Mouse (Mus musculus): ENCODE measurements around the gene Napsa.

Gene Napsa

GRCm38 (mm10) chr7:44572213-44572701, at the start of gene Napsa:
Gene Napsa, plus strand, starts transcription at chr7:44572380.
- DNase-seq, result peak; percentile 69 to 85

DNA sequence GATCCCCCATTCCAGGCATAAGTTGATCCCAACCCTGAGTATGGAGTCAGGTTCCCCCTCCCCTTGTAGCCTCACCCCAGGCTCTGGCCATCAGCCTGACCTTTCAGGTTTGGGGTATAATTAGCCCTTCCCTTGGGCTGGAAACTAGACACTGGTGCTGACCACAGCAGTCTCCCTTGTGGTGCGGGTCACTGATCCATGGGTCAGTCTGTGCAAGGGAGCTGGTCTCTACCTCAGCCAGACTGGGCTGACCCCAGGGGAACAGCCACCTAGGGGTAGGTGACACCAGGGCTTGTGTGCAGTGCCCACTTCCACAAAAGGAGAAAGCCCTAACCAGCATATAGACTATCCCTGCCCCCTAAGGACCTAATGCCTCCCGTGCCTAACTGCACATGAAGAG, 49.1 kb upstream of the Napsa start:
- no peak for DNase-seq

- peak; percentile 48 to 64 for DNase-seq
Observed at GRCm38 (mm10) chr7:44524502-44524901, 47.7 kb upstream of the Napsa start, which contains the start of gene Mybpc2. Gene Mybpc2, minus strand, starts transcription at chr7:44524656.

DNA sequence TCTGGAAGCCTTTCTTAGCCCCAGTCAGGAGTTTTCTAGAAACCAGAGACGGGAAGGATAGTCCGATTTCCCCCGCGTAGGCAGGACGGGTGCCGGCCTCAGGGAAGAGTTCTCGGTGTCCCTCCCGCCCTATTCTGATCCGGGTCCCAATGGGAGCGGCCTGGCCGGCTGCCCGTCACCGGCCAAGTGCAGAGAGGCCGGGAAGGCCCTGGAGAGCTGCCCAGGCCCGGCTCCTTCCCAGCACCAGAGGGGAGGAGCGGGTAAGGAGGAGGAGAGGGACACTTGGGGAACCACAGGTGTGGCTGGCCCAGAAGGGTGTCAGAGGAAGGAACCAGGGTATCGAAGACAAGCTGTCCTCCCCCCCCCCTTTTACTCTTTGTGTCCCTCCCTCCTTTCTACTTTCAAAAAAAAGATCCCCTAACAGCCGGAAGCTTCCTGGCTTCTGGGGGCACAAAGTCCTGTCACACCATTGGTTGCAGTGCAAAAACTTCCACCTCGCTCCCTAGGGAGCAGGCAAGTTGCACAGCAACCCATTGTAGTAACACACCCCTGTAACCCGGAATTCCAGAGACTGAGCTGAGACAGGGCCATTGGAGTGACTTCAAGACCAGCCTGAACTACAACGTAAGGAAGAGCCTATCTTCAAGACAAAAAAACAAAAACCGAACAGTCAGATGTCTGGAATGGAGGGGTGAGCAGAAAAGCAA, 46.9 kb upstream of the Napsa start:
- peak; percentile 92 to 96 for DNase-seq

DNA sequence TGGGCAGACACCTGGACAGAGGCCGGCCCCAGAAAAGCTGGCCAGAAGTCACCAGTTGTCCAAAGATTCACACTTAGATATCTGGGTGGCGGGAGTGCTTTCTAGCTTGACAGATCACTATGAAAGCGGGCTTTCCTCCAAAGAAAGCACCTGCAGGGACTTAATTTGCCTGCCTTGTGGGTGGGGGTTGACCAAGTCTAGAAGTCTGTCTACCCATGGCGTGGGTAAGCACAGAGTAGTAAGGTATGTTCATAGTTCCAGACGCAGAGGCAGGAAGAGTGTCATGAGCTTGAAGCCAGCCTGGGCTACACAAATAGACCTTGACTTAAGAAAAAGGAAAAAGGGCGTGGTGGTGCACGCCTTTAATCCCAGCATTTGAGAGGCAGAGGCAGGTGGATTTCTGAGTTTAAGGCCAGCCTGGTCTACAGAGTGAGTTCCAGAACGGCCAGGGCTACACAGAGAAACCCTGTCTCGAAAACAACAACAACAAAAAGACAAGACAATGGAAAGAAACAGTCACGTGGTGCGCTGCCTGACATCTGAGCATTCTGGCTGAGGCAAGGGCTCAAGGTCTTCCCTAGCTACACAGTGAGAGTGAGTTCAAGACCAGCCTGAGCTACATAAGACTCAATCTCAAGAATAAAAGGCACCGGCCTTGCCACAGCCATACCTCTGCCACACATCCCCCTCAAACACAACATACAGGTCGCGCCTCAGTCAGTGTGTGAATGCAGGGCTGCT, 45.6 kb upstream of the Napsa start:
- DNase-seq, result peak in 1 of 2 experiments; percentile 30

DNA sequence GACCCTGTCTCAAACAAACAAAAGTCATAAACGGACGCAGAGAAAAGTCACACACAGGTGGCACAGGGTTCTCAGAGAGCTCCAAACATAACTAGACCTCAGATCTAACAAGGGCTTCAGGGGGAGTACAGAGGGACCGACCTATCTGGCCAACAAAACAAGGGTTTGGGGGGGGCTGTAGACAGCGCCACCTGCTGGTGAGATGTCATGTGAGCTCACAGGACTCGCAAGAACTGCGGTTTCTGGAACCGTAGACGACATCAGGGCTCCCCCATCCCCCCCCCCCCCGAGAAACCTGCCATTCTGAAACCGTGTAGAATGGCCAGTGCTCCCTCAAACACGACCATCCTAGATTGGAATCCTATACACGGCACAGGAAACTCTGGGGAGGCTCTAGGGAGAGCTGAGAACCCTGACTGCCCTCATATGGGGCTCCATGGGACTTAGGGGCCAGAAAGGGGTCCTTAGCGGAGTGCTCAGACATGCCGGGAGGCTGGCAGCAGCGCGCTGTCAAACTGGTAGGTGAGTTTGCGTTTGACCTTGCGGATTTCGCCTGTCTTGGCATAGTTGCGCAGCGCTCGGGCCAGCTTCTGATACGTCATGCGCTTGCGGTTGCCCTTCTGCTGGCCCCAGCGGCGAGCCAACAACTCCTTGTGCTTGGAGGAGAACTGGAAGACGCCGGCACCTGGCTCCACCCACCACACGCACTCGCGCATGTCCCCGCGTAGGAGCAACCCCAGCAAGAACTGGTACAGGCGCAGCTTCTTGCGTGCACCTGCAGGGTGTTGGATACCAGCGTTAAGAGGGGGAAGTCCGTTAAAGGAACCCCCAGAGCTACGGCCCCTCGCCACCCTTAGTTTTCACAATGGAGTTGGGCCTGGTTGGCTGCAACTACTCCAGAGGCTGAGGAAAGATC, 44.4 kb upstream of the Napsa start:
- DNase-seq, result peak; percentile 82 to 93

- no peak for DNase-seq
Observed at GRCm38 (mm10) chr7:44529518-44529917, 42.7 kb upstream of the Napsa start.

DNA sequence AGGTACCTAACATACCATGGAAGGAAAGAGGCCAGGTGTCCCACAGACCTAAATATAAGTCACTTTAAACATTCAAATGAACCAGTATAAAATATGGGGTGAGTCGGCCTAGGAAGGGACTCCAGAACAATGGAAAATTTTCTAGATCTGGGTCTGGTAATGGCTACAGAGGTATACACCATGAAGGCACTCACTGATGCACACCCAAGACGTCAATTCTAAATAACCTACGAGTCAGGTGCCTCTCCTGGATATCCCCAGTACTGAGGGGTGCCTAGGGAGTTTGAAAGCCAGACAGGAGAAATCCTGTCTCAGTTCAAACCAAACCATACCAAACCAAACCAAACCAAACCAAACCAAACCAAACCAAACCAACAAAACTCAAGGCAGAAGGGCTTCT, 41.7 kb upstream of the Napsa start:
- DNase-seq, result no peak

- DNase-seq, result peak in 1 of 2 experiments; percentile 25
Observed at GRCm38 (mm10) chr7:44531207-44531606, 41.0 kb upstream of the Napsa start.

GRCm38 (mm10) chr7:44531946-44532732, 40.0 kb upstream of the Napsa start, which contains the start of gene Spib:
Gene Spib, minus strand, starts transcription at chr7:44532071.
- DNase-seq, result no peak

GRCm38 (mm10) chr7:44532918-44533745, 39.0 kb upstream of the Napsa start:
- no peak for DNase-seq

DNA sequence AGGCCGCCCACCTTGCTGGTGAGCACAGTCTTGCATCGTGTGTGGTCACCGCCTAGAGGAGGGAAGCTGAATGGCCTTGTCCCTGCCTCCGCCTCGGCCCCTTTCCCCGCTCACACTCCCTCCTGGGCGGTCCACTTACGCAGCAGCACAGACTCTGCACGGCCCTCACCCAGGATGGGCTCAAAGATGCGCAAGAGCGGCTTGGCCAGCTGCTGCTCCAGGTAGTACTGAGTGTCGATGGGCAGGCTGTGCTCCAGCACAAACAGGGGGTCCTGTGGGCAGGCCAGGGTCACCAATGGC, 38.5 kb upstream of the Napsa start:
- no peak for DNase-seq

DNA sequence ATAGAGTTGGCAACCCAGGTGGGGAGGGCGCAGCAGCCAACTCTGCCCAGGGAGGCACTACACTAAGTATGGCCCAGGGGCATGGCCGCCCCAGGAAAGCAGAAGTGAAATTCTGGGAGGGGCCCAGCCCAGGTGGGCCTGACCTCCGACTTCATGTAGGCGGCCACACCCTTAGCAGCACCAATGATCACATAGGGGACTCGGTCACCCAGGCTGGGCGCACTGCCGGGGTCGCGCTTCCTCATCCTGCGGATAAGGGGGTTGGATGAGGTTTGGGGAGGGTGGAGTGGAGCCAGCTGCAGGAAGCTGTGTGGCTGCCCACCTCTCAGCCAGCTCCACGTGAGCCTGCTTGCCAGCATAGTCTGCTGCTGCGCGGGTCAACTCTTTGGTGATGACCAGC, 37.9 kb upstream of the Napsa start:
- no peak for DNase-seq

DNA sequence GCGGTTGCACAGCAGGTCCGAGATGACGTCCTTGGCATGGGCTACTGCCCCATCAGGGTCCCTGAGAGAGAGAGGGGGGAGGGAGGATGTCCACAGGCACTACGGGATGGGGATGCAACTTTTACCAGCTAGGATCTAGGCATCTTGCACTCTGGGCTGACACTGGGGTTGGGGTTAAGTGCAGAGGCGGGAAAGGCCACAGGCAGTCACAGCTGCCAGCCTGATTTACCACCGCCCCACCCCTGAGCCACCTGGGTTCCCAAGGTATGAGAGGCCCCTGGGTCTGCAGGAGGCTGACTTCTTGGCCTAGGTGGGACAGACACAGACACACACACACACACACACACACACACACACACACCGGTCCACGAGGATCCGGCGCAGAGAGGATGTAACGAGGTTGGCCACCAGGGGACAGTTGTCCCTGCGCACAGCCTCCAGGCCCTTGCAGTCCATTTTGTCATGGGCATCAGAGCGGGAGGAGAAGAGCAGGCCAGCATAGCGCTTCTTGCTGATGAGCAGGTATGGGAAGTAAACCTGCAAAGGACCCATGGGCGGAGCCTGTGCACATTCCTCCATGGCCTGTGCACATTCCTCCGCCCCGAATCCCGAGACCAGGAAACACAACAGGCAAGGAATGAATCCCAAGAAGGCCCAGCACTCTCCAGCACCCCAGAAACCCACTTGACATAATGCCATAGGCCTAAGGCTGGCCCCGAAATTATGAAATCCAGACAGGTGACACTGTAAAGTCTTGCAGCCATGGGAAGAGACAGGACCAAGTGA, 37.3 kb upstream of the Napsa start:
- no peak for DNase-seq

DNA sequence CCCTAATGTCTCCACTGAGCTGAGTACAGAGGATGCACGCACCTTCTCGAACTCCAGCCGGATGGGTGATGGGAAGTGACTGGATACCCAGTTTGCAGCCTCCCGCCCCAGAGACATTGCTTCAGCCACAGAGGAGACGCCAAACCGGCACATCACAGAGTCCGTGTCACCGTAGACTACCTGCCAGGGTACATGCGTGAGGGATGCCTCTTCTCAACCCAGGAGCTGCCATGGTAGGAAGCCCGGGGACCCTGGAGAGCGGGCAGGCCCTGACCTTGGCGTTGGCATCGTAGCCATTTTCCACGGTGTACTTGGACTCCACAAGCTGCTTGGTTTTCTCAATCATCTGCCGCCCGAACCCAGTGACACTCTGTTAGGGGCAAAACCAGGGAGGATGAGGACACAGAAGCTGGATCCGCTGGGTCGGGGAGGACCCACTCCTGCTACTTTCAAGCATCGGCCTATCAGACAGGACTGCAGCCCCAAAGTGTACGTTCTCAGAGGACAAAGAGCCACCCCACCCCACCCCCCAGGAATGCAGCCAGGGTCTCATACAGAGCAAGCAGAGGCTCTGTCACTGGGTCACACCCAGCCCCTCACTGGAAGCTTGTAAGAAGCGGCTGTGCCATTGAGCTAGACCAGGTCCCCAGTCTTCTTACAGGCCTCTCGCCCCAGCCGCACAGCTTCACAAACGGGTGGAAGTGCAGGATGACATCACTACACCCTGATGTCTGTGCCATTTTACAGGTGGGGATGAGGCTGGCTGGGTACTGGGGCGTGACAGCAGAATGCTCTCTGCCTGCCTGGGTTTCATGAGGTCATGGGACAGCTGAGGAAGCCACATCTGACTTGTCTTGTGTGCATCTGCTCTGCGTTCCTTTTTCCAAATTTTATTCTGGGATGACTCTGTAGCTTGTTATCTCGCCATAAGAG, 36.3 kb upstream of the Napsa start:
- DNase-seq, result no peak

DNA sequence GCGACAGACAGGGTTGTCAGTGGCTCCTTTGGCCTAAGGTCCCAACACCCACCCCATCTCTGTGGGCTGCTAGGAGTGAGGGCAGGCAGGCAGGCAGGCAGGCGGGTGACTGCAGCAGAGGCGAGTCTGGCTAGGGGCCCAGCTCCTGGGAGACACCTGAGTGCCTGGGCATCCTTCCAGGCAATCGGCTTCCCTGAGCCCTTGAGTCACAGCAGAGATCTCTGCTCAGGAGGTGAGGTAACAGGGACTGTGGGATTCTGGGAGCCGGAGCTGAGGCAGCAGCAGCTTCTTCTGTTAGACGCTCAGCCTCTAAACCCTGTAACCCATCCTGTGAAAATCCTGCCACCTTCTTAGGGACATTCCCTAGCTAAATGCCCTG, 35.6 kb upstream of the Napsa start:
- peak; percentile 63 to 77 for DNase-seq

DNA sequence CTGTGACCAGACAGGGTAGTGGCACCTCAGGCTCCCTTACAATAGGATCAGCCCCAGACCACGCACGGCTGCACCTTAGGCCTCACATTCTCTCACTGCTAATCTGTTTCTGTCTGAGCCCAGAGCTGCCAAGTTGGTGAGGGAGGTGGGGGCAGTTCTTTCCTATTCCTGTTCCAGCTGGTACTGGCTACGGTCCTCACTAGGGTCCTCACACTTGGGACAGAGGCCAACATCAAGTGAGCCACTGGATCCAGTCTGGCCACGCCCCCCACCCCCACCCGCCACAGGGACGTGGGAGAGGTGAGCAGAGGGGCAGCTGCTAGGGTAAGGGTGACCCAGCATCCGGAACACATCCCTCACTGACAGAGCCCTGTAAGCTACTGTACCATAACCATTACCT, 35.2 kb upstream of the Napsa start:
- no peak for DNase-seq

DNA sequence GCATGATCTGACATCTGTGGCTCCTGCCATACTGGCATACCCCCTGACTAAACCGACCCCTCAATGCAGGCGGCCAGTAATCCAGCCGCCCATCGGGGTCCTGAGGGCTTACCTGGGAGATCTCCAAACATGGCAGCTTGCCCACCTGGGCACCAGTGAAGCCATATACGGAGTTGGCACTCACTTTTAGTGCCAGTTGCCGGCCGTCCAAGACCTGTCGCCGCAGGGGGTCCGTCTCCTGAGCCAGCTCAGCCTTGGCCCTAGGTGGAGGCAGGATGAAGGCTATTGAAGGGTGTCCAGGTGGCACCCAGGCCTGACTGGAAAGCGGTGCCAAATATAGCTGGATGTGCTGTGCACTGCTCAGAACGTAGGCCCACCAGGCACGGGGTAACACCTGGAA, 34.7 kb upstream of the Napsa start:
- DNase-seq, result no peak

All from kidney, postnatal 25 days (tissue).